Mouse (Mus musculus): ENCODE measurements around the gene Msh3. TPM values are rescaled to one million over a fixed set of nuclear protein-coding genes. Genes with fewer than 3 reads are reported as not detected.

The Msh3 gene
- polyA plus RNA-seq, 1 experiment from 2014 or later, result 12.8 TPM

DNA sequence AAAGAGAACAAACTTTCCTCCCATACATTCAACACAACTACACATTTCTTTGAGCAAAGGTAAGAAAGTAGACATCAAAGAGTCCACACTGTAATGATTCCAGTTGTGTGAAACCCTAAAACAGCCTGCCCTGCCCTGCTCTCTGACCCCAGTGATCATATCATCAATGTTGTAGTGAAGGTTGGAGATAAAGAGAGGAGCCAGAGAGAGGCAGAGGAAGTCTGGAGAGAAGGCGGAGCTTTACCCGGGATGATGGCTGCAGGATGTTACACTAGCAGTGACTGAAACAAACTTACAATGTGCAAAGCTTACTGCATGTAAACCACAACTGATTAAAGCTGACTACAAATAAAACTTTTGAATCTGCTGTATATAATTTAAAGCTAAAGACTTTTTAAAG lies 26.8 kb downstream of the Msh3 start:
- peak; percentile 54; the same call in 1 of the 2 replicates for ATAC-seq (ENCODE audit: low read depth)
- no peak overlapping the region for H3K4me3 ChIP-seq (replicated peaks)
- H3K36me3 ChIP-seq, result peaks cover 22% of the 10 kb centered on the region
- peaks cover 12% of the 10 kb centered on the region for H3K4me1 ChIP-seq (replicated peaks)
- WGBS (ENCODE audit: insufficient replicate concordance), result 41% methylated on average over 2 of the region's 2 CpGs
- DNase-seq, result no peak
- no peak overlapping the region for H3K9ac ChIP-seq
- H3K4me2 ChIP-seq, result no peak overlapping the region
- H3K27ac ChIP-seq, result no peak overlapping the region
- no peaks in the 10 kb centered on the region for H3K27me3 ChIP-seq
- no peaks in the 10 kb centered on the region for H3K9me3 ChIP-seq (replicated peaks)

DNA sequence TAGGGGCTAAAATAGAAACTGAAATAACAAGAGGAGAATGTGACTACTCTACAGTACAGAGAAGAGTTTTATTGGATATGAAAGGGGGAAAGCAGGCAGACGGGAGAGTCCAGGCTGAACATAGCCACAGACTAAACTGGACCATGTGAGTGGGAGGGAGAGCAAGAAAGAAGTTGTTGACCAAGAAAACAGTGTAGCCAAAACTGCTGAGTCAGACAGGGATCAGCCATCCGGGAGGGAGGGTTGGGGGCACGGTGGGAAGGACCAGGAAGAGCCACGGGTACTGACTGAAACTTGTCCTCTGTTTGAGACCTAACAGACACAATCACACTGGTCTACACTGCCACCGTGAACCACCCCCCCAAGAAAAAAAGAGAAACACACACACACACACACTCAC lies 28.8 kb downstream of the Msh3 start:
- H3K36me3 ChIP-seq, result peaks cover 23% of the 10 kb centered on the region
- WGBS (ENCODE audit: insufficient replicate concordance), result 59% methylated on average over 5 of the region's 5 CpGs
- no peaks in the 10 kb centered on the region for H3K9me3 ChIP-seq (replicated peaks)
- H3K9ac ChIP-seq, result no peak overlapping the region
- DNase-seq (no peak), ATAC-seq (ENCODE audit: low read depth) (no peak)
- H3K4me1 ChIP-seq (replicated peaks), result peaks cover 12% of the 10 kb centered on the region
- no peaks in the 10 kb centered on the region for H3K27me3 ChIP-seq
- H3K4me3 ChIP-seq (replicated peaks), result no peak overlapping the region
- H3K27ac ChIP-seq, result no peak overlapping the region
- no peak overlapping the region for H3K4me2 ChIP-seq

DNA sequence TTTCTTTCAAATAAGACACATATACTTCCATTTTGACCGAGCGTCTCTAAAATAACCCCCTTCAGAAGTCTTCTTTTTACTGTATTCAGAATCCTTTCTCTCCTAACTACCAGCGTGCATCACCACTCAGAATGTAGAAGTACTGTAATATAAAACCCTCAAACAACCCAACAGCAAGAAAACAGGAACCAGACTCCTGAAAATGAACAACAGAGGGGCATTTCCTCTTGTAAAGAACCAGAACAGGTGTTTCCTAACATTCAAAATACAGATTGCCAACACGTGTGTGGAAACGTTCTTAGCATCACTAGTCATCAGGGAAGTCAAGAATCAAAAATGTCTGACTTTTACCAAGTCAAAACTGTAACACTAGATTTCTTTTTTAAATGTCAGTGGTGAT lies 34.0 kb downstream of the Msh3 start:
- 60% methylated on average over 5 of the region's 5 CpGs for WGBS (ENCODE audit: insufficient replicate concordance)
- Histone ChIP-seq H3K9me3 (replicated peaks) (no peaks in the 10 kb centered on the region), H3K9ac (no peak overlapping the region), H3K4me2 (no peak overlapping the region), H3K4me3 (replicated peaks) (no peak overlapping the region), H3K27me3 (no peaks in the 10 kb centered on the region), H3K36me3 (peaks cover 31% of the 10 kb centered on the region), H3K4me1 (replicated peaks) (no peaks in the 10 kb centered on the region), H3K27ac (no peak overlapping the region)
- DNase-seq (no peak), ATAC-seq (ENCODE audit: low read depth) (no peak)

DNA sequence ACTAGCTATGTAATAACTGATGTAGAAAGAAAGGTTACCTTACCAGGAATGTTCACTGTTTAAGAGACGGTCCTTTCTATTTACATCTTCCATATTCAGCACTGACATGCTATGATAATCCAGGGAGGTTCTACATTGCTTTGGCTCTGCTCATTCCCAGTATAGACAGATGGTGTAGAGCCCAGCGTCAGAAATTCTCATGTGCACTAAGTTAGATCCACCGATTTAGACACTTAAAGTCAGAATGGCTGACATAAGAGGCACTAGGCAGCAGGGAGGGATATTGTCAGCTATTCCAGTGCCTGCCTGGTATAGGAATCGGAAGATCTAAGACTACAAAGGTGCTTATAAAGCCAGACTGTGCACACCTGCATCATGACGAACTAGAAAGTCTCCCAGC lies 40.2 kb downstream of the Msh3 start:
- Histone ChIP-seq H3K9ac (no peak overlapping the region), H3K36me3 (peaks cover 37% of the 10 kb centered on the region), H3K9me3 (replicated peaks) (no peaks in the 10 kb centered on the region), H3K4me3 (replicated peaks) (no peak overlapping the region), H3K4me2 (no peak overlapping the region), H3K27me3 (no peaks in the 10 kb centered on the region), H3K27ac (no peak overlapping the region), H3K4me1 (replicated peaks) (no peaks in the 10 kb centered on the region)
- ATAC-seq (ENCODE audit: low read depth), result no peak
- WGBS (ENCODE audit: insufficient replicate concordance), result 76% methylated on average over 5 of the region's 5 CpGs
- no peak for DNase-seq

DNA sequence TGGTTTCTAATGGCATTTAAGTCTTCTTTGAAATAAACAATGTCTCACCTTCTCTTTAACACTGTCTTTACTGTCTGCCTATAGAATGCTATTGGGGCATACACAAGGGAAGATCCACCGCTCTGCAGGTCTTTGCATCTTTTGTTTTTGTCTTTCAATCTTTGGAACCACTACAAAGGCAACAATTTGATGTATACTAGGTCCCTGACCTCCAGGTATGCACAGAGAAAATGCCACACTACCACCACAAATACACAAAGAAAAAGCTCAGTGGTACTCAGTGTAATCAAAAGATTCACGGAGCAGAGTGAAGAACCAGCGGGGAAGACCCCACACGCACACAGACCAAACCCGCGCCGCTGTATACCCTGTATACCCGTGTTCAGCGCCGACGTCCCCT lies 49.1 kb downstream of the Msh3 start, which contains the start of gene Gm20379:
Gene Gm20379 (plus strand): TSS at position 301 of the 400 bp plus-strand sequence.
- Histone ChIP-seq H3K4me3 (replicated peaks) (no peak within 1 kb of the TSS), H3K27ac (no peak within 1 kb of the TSS), H3K9ac (no peak within 1 kb of the TSS), H3K4me2 (no peak within 1 kb of the TSS), H3K4me1 (replicated peaks) (peaks cover 12% of the 10 kb centered on the region), H3K9me3 (replicated peaks) (no peaks in the 10 kb centered on the region), H3K36me3 (peaks cover 28% of the 10 kb centered on the region), H3K27me3 (no peaks in the 10 kb centered on the region)
- 93% methylated on average over 11 of the region's 11 CpGs for WGBS (ENCODE audit: insufficient replicate concordance)
- ATAC-seq (ENCODE audit: low read depth), result no peak
- no peak for DNase-seq

GRCm38 (mm10) chr13:92304291-92304690 lies 50.5 kb downstream of the Msh3 start:
- ATAC-seq (ENCODE audit: low read depth), result no peak
- Histone ChIP-seq H3K27me3 (no peaks in the 10 kb centered on the region), H3K9ac (no peak overlapping the region), H3K4me1 (replicated peaks) (peaks cover 12% of the 10 kb centered on the region), H3K4me3 (replicated peaks) (no peak overlapping the region), H3K36me3 (peaks cover 34% of the 10 kb centered on the region), H3K27ac (no peak overlapping the region), H3K9me3 (replicated peaks) (no peaks in the 10 kb centered on the region), H3K4me2 (no peak overlapping the region)
- 88% methylated on average over 5 of the region's 5 CpGs for WGBS (ENCODE audit: insufficient replicate concordance)
- no peak for DNase-seq

DNA sequence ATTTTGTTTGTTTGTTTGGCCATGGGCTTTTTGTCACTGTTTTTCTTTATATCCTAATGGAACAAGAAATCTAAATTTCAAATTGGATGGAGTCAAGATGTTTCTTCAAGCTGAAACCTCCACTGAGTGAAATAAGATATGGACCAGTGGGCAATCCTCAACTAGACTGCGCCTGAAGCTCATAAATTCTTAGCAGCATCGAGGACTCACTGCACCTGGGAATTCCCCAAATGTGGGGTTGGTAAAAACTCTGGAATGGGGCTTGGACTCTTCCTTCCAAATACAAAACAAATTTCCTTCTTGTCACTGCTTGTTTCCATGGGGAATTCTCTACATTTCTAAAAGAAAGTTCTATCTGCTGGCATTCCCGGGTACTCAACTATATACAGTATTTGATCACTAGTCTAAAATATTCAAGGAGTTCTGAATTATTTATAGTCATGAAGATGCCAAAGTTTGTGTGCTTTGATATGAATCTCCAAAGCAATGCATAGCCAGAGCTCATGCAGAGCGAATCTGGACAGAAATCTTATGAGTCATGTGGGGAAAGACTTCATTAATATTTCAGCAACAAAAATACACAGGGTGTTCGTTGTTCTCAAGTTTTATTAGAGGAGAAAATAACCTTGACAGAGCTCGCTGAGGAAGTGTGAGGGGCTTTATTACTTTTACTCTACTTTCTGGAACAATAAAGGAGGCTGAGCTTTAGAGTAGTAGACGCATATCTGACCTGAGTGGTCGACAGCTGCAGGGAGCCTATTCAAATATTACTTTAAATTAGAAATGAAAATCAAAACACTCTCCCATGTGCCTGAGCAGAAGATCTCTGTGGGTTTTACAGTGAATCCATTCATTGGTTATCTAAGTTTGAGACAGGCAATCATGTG lies 51.5 kb downstream of the Msh3 start:
- H3K4me3 ChIP-seq (replicated peaks), result no peak overlapping the region
- H3K27ac ChIP-seq, result no peak overlapping the region
- H3K4me2 ChIP-seq, result no peak overlapping the region
- H3K36me3 ChIP-seq, result peaks cover 25% of the 10 kb centered on the region
- no peak for ATAC-seq (ENCODE audit: low read depth)
- no peak overlapping the region for H3K9ac ChIP-seq
- no peaks in the 10 kb centered on the region for H3K9me3 ChIP-seq (replicated peaks)
- H3K27me3 ChIP-seq, result no peaks in the 10 kb centered on the region
- 79% methylated on average over 8 of the region's 8 CpGs for WGBS (ENCODE audit: insufficient replicate concordance)
- DNase-seq, result no peak
- peaks cover 12% of the 10 kb centered on the region for H3K4me1 ChIP-seq (replicated peaks)

- Histone ChIP-seq H3K4me2 (no peak overlapping the region), H3K27ac (no peak overlapping the region)
- no peak for ATAC-seq (ENCODE audit: low read depth)
Observed at GRCm38 (mm10) chr13:92302466-92302865, 52.3 kb downstream of the Msh3 start.

GRCm38 (mm10) chr13:92301754-92302153 lies 53.0 kb downstream of the Msh3 start:
- peaks cover 12% of the 10 kb centered on the region for H3K4me1 ChIP-seq (replicated peaks)
- H3K27me3 ChIP-seq, result no peaks in the 10 kb centered on the region
- peaks cover 27% of the 10 kb centered on the region for H3K36me3 ChIP-seq
- DNase-seq (no peak), ATAC-seq (ENCODE audit: low read depth) (no peak)
- no peak overlapping the region for H3K4me3 ChIP-seq (replicated peaks)
- 72% methylated on average over 4 of the region's 4 CpGs for WGBS (ENCODE audit: insufficient replicate concordance)
- no peaks in the 10 kb centered on the region for H3K9me3 ChIP-seq (replicated peaks)
- no peak overlapping the region for H3K4me2 ChIP-seq
- no peak overlapping the region for H3K27ac ChIP-seq
- no peak overlapping the region for H3K9ac ChIP-seq

More at GRCm38 (mm10) chr13:92302466-92302865, 52.3 kb downstream of the Msh3 start:
- no peak overlapping the region for H3K9ac ChIP-seq
- H3K4me3 ChIP-seq (replicated peaks), result no peak overlapping the region
- H3K9me3 ChIP-seq (replicated peaks), result no peaks in the 10 kb centered on the region
- peaks cover 23% of the 10 kb centered on the region for H3K36me3 ChIP-seq
- no peak for DNase-seq
- 80% methylated on average over 4 of the region's 4 CpGs for WGBS (ENCODE audit: insufficient replicate concordance)
- H3K27me3 ChIP-seq, result no peaks in the 10 kb centered on the region
- H3K4me1 ChIP-seq (replicated peaks), result peaks cover 12% of the 10 kb centered on the region

GRCm38 (mm10) chr13:92299522-92299921 lies 55.3 kb downstream of the Msh3 start:
- ATAC-seq (ENCODE audit: low read depth), result no peak
- no peak overlapping the region for H3K27ac ChIP-seq

DNA sequence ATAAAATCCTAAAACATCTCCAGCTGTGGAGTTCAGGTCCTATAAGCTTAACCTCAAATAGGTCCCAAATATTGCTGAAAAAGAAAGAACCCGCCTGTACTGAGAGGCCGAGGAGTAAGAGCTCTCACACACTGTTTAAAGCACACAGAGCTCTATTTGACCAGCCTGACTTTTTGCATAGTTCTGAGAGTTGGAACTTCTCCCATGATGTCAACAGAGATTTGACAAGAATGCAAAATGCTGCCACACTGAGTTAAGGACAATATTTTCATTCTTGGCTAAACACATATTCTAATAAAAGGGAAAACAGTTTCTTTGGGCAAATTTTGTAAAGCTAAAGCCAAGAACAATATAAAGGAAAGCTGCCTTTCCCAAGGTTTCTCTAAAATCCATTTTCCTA lies 57.8 kb downstream of the Msh3 start:
- H3K27me3 ChIP-seq, result no peaks in the 10 kb centered on the region
- H3K9ac ChIP-seq, result no peak overlapping the region
- ATAC-seq (ENCODE audit: low read depth) (no peak), DNase-seq (no peak)
- peaks cover 10% of the 10 kb centered on the region for H3K4me1 ChIP-seq (replicated peaks)
- 78% methylated on average over 2 of the region's 2 CpGs for WGBS (ENCODE audit: insufficient replicate concordance)
- peaks cover 31% of the 10 kb centered on the region for H3K36me3 ChIP-seq
- no peaks in the 10 kb centered on the region for H3K9me3 ChIP-seq (replicated peaks)
- H3K4me2 ChIP-seq, result no peak overlapping the region
- no peak overlapping the region for H3K4me3 ChIP-seq (replicated peaks)
- H3K27ac ChIP-seq, result no peak overlapping the region

More at GRCm38 (mm10) chr13:92299522-92299921, 55.3 kb downstream of the Msh3 start:
- DNase-seq, result no peak
- Histone ChIP-seq H3K4me2 (no peak overlapping the region), H3K27me3 (no peaks in the 10 kb centered on the region), H3K9me3 (replicated peaks) (no peaks in the 10 kb centered on the region), H3K36me3 (peaks cover 33% of the 10 kb centered on the region), H3K9ac (no peak overlapping the region), H3K4me3 (replicated peaks) (no peak overlapping the region), H3K4me1 (replicated peaks) (peaks cover 12% of the 10 kb centered on the region)
- 76% methylated on average over 1 of the region's 1 CpGs for WGBS (ENCODE audit: insufficient replicate concordance)

- DNase-seq, result no peak
- WGBS (ENCODE audit: insufficient replicate concordance), result 84% methylated on average over 4 of the region's 4 CpGs
Observed at GRCm38 (mm10) chr13:92296490-92296889, 58.3 kb downstream of the Msh3 start.

More at GRCm38 (mm10) chr13:92296490-92296889, 58.3 kb downstream of the Msh3 start:
- Histone ChIP-seq H3K36me3 (peaks cover 31% of the 10 kb centered on the region), H3K4me3 (replicated peaks) (no peak overlapping the region), H3K4me2 (no peak overlapping the region), H3K9me3 (replicated peaks) (no peaks in the 10 kb centered on the region), H3K9ac (no peak overlapping the region), H3K27me3 (no peaks in the 10 kb centered on the region), H3K4me1 (replicated peaks) (peaks cover 4% of the 10 kb centered on the region), H3K27ac (no peak overlapping the region)
- no peak for ATAC-seq (ENCODE audit: low read depth)
